In genomic region chr1:42691202-42692170, GRCm38 (mm10) we compare ENCODE assay signal across 7 mouse cellular contexts. TPM values are rescaled to one million over a fixed set of nuclear protein-coding genes. Genes with fewer than 3 reads are reported as not detected.
A peak's percentile ranks its signal among the peaks of the same experiment; 100 is the strongest.
DNase-seq lines count a peak whose midpoint lies in the region; ATAC-seq and TF ChIP-seq lines count a peak whose summit lies in the region.

No protein-coding gene starts in this region.

- H3K36me3 ChIP-seq in embryonic facial prominence, embryonic 12.5 days: no peaks in the 10 kb centered on the region
- no peaks in the 10 kb centered on the region for H3K36me3 ChIP-seq in limb, embryonic 14.5 days (ENCODE audit: control insufficient read depth, insufficient read depth, low read length)

- peak overlapping the region; percentile 68 for H3K4me3 ChIP-seq in embryonic facial prominence, embryonic 12.5 days
- no peak overlapping the region for H3K4me3 ChIP-seq in limb, embryonic 14.5 days (replicated peaks; ENCODE audit: low read length)

- WGBS in embryonic facial prominence, embryonic 12.5 days: 3% methylated on average over 9 of the region's 9 CpGs
- WGBS in limb, embryonic 14.5 days: 3% methylated on average over 9 of the region's 9 CpGs

- no peak for TF ChIP-seq POLR2A in limb, embryonic 14.5 days (IDR thresholded peaks at IDR 0.05; ENCODE audit: borderline replicate concordance, extremely low read depth, insufficient read depth, insufficient read length)

- H3K9me3 ChIP-seq in embryonic facial prominence, embryonic 12.5 days: no peaks in the 10 kb centered on the region
- H3K9me3 ChIP-seq in limb, embryonic 14.5 days (ENCODE audit: control insufficient read depth, low read length): no peaks in the 10 kb centered on the region

- peaks cover 49% of the 10 kb centered on the region for H3K27me3 ChIP-seq in embryonic facial prominence, embryonic 12.5 days
- peaks cover 94% of the 10 kb centered on the region for H3K27me3 ChIP-seq in limb, embryonic 14.5 days (ENCODE audit: control insufficient read depth, insufficient read depth, low read length)

- H3K27ac ChIP-seq in embryonic facial prominence, embryonic 12.5 days: 0 out of 2 replicates have a peak overlapping the region, but pooled peaks have one; percentile 12
- no peak overlapping the region for H3K27ac ChIP-seq in limb, embryonic 14.5 days (replicated peaks; ENCODE audit: low read depth, low read length)

- no peak overlapping the region for H3K9ac ChIP-seq in embryonic facial prominence, embryonic 12.5 days
- H3K9ac ChIP-seq in limb, embryonic 14.5 days (ENCODE audit: low read depth, low read length, severe bottlenecking): no peak overlapping the region

- DNase-seq in layer of hippocampus, adult 11-12 months (ENCODE audit: low spot score): peak; percentile 79
- DNase-seq in layer of hippocampus, adult 9-11 months: no peak
- DNase-seq in adrenal gland, postnatal 14 days: peak; percentile 78
- peak; percentile 54 for DNase-seq in kidney, adult 11 months
- DNase-seq in limb, embryonic 14.5 days (ENCODE audit: low spot score): peak; percentile 95
- DNase-seq in retina, postnatal 1 day: peak; percentile 78

- no peak for ATAC-seq in embryonic facial prominence, embryonic 12.5 days (ENCODE audit: insufficient number of reproducible peaks, insufficient read depth, low FRiP score, low TSS enrichment)
- no peak for ATAC-seq in limb, embryonic 14.5 days (ENCODE audit: low FRiP score, low read depth)

- 0 out of 2 replicates have a peak overlapping the region, but pooled peaks have one; percentile 24 for H3K4me2 ChIP-seq in embryonic facial prominence, embryonic 12.5 days (replicated peaks)
- no peak overlapping the region for H3K4me2 ChIP-seq in limb, embryonic 14.5 days (replicated peaks; ENCODE audit: low read depth, low read length, severe bottlenecking)

- peaks cover 13% of the 10 kb centered on the region; the same call in 1 of the 2 replicates for H3K4me1 ChIP-seq in embryonic facial prominence, embryonic 12.5 days
- H3K4me1 ChIP-seq in limb, embryonic 14.5 days (ENCODE audit: control insufficient read depth, insufficient read depth, low read length): peaks cover 10% of the 10 kb centered on the region; the same call in 1 of the 2 replicates

RNA-seq across cellular contexts. Expression of gene Pou3f3, which starts 4.1 kb away (rescaled TPM):
- 0.04 and 0.08 TPM in 2 replicates for total RNA-seq in adrenal gland, postnatal 14 days (2021)
- 10.3 and 12.1 TPM in 2 replicates for polyA plus RNA-seq in embryonic facial prominence, embryonic 12.5 days (2016; fragmentation: Nextera tagmentation; extraction: Ambion mirVana)
- polyA plus RNA-seq in limb, embryonic 14.5 days (2012; rRNA removed): 3.2 and 4.0 TPM in 2 replicates
- polyA plus RNA-seq in limb, embryonic 14.5 days (2014; fragmentation: Nextera tagmentation; extraction: Ambion mirVana): 0.77 and 0.90 TPM in 2 replicates
